Mouse (Mus musculus) kidney, embryonic 14.5 days (tissue): Measurements from ENCODE around the gene Gxylt2. TPM values are rescaled to one million over a fixed set of nuclear protein-coding genes. Genes with fewer than 3 reads are reported as not detected.

Experiments used
- polyA plus RNA-seq: library from polyadenylated mRNA; unstranded; fragments of >200 nt; fragmentation: Nextera tagmentation; extraction: Ambion mirVana; gene quantifications from 2 replicates; pipeline ENCODE4 v1.2.1, GENCODE M21; 2014

Gene Gxylt2
- polyA plus RNA-seq, 1 experiment from 2014 or later, result 12.4 TPM

Other genes starting within 250 kb of the Gxylt2 start
- gene Shq1, start 33.6 kb upstream of the Gxylt2 start, polyA plus RNA-seq, result 13.8 and 20.1 TPM in 2 replicates
- gene Ppp4r2, start 128.9 kb downstream of the Gxylt2 start, polyA plus RNA-seq, result 33.1 and 42.1 TPM in 2 replicates